Mouse (Mus musculus): Measurements from ENCODE around the gene Zfp787.
"Not testable (repeated sequence)": the region's sequence is repeated elsewhere in the genome, so short reads cannot be mapped to it uniquely, and the experiment has no call there.

The Zfp787 gene

GRCm38 (mm10) chr7:6155901-6156411 is at the start of gene Zfp787:
Zfp787 (minus strand) TSS chr7:6155997.
- DNase-seq, result peak; percentile 96

GRCm38 (mm10) chr7:6204200-6204599 is 48.4 kb upstream of the Zfp787 start:
- DNase-seq, result no peak

- no peak for DNase-seq
These were observed 41.0 kb upstream of the Zfp787 start, which contains the start of gene Galp for GRCm38 (mm10) chr7:6196790-6197189. Galp (plus strand) TSS chr7:6197090.

DNA sequence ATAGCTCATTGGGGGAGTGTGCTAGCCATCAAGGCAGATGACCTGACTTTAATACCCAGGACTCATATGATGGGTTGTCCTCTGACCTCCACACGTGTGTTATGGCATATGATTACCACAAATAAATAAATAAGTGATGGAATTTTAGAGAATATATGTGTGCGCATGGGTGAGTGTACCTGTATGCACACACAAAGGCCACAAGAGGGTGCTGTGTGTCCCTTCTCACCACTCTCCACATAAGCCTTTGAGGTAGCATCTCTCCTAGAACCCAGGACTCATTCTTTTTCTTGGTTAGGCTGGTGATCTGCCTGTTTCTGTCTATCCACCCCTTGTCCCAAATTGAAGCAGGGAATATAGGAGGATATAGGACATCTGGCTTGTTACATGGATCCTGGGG is 40.0 kb upstream of the Zfp787 start:
- DNase-seq, result no peak

DNA sequence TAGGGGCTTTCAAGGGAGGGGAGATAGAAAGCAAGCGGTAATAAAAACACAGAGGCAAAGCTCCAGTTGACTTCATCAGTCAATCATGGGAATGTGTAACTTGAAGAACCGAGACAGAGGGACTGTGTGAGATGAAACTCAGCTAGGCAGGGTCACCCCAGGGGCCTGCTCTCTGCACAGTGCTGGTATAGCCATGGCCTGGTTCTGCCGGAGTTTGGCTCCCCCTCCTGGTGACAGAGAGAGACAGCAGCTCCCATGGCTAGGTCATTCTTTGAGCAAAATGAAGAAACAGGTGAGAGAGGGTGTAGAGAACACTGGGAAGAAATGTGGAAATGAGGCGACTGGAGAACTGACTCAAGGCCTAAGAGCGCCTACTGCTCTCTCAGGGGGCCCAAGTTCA is 38.3 kb upstream of the Zfp787 start:
- DNase-seq, result no peak

- peak; percentile 71 for DNase-seq
These were observed 35.6 kb upstream of the Zfp787 start for GRCm38 (mm10) chr7:6191376-6191775.

DNA sequence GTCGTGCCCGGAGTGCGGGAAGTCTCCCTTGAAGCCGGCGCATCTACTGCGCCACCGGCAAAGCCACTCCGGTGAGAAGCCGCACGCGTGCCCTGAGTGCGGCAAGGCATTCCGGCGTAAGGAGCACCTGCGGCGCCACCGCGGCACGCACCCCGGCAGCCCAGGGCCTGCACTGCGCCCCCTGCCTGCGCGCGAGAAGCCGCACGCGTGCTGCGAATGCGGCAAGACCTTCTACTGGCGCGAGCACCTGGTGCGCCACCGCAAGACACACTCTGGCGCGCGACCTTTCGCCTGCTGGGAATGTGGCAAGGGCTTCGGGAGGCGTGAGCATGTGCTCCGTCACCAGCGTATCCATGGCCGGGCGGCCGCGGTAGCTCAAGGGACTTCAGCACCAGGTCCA is 33.7 kb upstream of the Zfp787 start:
- DNase-seq, result no peak

DNA sequence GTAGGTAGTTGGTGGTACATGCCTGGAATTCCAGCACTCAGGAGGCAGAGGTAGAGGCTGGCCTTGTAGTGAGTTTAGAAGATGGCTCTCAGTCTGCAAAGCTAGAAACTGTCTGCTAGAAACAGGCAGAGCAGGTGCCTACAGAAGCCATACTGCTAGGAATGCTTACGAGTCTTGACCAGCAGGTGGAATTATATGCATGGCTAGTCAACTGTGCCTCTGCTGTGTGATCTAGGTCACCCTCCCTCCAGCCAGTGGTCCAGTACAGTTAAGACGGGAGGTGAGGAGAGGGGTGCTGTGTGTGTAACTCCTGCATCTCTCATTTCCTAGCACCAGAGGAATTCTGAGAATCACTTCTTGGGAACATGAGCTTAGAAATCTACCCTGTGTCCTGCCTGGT is 31.0 kb upstream of the Zfp787 start:
- no peak for DNase-seq

DNA sequence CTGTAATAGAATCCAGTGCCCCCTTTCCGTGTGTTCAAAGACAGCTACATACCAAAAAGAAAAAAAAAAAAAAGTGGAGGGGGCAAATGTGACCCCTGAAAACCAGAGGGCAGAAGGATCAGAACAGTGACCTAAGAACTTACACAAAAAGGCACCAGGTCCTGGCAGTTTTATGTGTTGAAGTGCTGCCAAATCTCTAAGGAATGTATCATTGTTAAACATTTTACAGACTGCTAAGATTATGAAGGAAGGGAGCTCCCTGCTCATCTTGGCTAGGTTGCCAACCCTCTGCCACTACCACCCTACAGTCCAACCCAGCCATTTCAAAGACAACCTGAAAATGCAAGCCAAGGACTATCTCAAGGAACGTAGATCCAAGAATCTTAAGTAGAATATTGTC is 30.4 kb upstream of the Zfp787 start:
- DNase-seq, result no peak

- DNase-seq, result no peak
These were observed 29.6 kb upstream of the Zfp787 start for GRCm38 (mm10) chr7:6185391-6185790.

GRCm38 (mm10) chr7:6184521-6184920 is 28.7 kb upstream of the Zfp787 start:
- DNase-seq, result no peak

- DNase-seq, result no peak
These were observed 28.0 kb upstream of the Zfp787 start for GRCm38 (mm10) chr7:6183802-6184201.

DNA sequence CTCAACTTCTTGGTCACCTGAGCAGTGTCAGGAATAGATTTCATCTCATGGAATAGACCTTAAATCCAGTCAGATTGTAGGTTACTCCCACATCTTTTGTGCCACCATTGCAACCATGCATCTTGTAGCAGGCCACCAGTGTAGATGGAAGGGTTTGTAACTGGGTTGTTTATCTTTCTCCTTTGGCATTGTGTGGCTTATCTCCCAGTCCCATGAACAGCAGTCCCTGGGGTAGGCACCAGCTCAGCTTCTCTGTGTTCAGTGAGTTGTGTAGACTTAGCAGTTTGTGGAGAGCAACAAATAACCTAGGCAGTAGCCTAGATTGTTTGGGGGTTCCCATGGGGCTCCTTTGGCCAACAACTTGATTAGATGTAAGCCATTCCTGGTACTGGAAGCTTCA is 27.1 kb upstream of the Zfp787 start:
- DNase-seq, result no peak

- DNase-seq, result no peak
These were observed 23.2 kb upstream of the Zfp787 start for GRCm38 (mm10) chr7:6179013-6179412.

GRCm38 (mm10) chr7:6174365-6174987 is 18.7 kb upstream of the Zfp787 start:
- not testable (repeated sequence) for DNase-seq

GRCm38 (mm10) chr7:6173872-6174271 is 18.1 kb upstream of the Zfp787 start:
- no peak for DNase-seq

DNA sequence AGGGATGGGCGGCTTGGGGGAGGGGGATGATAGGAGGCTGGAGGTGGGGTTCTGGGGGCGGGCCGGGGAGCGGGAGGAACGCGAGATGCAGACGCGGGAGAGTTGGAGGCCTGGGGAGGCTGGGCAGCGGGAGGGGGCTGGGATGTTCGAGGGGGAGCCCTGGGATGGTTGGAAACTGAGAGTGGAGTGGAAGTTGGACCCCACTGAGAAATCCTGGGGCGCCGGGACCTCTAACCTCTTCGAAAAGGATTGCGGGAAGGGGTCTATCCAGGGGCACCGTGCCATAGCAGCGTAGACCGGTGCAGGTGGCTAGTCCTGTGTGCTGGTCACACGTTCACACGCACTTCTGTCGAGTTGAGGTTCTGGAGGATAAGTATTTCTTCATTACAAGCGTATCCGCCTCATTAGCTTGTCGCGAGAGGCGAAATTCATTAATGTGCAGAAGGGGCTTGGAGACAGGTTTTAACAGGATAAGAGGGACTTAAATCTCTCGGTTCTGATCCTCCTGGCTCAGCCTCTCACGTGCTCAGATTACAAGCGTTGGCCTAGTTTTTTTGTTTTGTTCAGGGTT is 17.0 kb upstream of the Zfp787 start:
- DNase-seq, result no peak

DNA sequence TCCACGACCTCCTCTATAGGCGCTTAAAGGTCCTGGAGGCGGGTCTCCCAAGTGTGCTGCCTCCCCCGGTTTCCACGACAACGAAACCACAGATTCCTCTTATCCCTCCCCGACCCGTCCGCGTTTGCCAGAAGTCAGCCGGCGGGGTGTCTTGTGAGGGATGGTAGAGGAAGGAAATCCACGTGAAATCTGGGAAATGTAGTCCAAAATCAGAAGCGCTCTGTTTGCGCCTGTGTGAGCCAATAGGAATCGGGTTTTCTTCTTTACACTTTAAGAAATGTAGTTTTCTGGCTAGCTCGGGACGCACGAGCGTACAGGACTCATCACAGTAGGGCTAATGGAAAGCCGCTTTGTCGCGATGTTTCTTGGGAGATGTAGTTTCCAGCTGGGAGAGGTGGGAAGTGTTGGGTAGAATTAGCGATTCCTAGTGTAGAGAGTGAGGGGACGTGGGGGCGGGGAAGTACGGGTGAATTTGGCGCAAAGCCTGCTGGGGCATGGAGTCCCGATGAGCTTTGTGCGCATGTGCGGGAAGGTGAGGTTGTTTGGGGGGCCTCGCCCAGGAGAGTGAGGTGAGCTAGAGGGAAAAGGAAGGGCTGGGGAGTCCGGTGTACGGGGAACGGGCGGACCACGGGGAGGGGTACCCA is 16.3 kb upstream of the Zfp787 start, which contains the start of gene Zfp444:
Zfp444 (plus strand) TSS at position 221 of the 644 bp plus-strand sequence.
- peak; percentile 98 for DNase-seq

GRCm38 (mm10) chr7:6171444-6172005 is 15.7 kb upstream of the Zfp787 start:
- peak; percentile 33 for DNase-seq

- DNase-seq, result no peak
These were observed 15.1 kb upstream of the Zfp787 start for GRCm38 (mm10) chr7:6170871-6171270.

DNA sequence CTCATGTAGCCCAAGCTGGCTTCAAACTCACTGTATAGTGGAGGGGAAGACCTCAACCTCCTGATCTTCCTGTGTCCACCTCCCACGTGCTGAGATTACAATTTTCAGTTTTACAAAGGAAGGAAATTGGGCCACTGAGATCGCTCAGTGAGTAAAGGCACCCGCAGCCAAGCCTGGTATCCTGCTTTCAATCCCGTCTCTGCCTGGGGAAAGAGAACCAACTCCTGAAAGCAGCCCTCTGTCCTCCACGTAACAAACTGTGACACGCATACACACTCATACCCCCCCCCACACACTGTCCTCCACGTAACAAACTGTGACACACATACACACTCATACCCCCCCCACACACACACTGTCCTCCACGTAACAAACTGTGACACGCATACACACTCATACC is 14.6 kb upstream of the Zfp787 start:
- DNase-seq, result no peak

DNA sequence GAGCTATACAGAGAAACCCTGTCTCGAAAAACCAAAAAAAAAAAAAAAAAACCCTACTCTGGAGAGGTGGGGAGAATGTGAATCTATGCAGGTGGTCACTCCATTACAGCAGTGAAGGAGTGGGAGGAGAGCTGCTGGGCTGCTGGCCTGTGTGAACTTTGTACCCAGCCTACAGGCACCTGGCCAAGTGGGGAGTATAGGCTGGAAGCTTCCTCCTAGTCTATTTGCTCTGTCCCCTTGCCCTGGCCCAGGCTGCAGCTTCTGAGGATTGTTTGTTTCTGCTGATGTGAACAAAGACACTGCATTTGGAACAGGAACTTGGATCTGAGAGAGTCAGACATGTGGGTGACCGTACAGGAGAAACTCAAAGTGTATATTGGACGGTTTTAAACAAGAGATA is 13.6 kb upstream of the Zfp787 start:
- no peak for DNase-seq

DNA sequence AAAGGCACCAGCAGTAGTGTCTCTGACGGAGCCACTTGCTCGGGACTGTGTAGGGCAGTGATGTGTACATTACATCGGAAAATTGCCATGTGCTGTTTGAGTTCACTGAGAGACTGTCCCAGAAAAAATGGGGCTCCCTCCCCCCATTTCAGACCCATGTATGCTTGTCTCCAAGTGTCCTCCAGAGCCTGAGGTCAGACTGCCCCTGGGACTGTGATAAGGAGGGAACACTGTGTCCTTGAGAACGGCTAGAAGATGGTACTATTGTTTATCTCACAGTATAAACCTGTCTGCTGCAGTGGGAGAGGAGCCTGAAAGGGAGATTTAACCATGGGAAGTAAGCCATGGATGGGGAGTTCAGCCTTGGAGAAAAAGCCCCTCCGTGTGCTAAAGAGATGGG is 8.9 kb upstream of the Zfp787 start:
- no peak for DNase-seq

GRCm38 (mm10) chr7:6162172-6162571 is 6.4 kb upstream of the Zfp787 start:
- DNase-seq, result no peak
